Mouse (Mus musculus): ENCODE measurements around the gene Dysf.

Gene Dysf

DNA sequence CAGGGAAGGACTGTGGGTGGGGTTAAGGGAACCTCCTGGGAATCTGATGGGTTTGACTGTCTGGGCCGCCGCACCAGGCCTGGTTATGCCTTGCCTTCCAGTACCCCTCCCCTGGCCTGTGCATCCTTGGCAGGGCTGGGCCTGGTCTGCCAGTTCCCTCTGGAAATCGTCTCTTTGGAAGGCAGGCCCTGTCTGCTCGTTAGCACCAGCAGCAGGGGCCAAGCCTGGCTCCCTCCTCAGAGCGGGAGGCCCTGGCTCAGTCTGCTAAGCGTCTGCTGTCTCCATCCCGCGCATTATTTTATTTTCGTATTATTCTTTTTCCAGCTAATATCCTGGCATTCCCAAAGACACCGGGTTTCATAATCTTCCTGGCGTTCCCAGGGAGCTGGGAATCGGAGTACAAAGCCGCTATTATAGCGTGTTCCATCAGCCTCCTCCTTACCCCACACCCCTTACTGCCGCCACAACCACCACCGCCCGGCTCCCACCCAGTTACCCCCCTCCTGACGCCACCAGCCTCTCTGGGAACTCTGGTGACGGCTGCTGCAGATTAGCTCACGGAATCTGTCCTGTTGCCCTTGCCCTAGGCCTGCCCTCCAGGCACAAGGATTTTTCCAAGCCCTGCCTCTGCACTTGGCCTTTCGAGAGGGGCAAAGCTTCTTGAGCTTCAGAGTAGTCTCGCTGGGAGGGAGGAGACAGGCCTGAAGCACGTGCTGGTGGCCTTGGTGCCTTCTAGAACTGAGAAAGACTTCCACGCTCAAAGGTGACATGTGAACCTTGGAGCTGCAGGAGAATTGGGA, 111.5 kb downstream of the Dysf start:
- DNase-seq: no peak

DNA sequence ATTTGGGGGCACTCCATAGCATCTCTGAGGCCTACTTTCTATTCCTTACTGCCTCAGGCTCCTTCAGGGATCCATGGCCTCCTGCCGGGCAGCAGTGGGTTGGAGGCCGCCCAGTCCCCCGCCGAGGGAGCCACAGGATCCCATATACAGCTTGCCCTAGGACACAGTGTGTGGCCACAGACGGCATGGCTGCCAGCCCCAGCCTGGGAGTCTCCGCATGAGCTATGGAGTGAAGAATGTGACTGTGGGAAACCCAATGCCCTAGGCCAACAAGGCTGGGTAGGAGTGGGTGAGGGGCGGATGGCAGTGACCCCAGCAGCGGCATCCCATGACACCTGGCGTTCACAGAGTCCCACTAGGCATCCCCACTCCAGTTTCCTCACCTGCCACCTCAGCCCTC, 116.2 kb downstream of the Dysf start:
- DNase-seq: no peak

DNA sequence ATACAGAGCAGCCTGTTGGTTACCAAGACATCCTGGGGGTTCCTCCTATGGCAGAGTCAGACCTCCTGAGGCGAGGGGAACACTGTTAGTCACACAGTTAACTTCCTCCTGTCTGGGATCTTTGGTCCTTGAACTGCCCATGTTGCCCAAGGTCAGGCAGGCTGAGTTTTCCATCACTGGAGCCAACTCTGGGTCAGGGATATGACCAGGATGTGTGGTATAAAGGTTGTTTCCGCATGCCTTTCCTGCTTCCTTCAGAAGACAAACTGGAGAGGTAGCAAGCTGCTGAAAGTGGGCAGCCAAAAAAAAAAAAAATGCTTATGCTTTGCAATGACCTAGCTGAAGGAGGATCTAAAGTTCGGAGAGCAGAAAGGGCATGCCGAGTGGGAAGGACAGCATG, 116.7 kb downstream of the Dysf start:
- DNase-seq: no peak

DNA sequence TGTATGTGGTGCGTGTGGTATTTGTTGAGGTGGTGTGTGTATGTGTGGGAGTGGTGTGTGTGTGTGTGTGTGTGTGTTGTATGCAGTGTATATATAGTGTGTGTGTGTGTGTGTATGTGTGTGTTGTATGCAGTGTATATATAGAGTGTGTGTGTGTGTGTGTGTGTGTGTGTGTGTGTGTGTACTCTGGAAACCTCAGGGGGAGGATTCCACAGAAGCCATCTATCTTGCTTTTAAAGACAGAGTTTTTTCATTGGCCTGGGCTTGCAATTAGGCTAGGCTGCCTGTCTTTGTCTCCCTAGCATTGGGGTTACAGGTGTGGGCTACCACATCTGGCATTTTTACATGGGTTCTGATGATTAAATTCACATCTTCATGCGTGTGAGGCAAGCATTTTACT, 119.8 kb downstream of the Dysf start:
- no peak for DNase-seq

DNA sequence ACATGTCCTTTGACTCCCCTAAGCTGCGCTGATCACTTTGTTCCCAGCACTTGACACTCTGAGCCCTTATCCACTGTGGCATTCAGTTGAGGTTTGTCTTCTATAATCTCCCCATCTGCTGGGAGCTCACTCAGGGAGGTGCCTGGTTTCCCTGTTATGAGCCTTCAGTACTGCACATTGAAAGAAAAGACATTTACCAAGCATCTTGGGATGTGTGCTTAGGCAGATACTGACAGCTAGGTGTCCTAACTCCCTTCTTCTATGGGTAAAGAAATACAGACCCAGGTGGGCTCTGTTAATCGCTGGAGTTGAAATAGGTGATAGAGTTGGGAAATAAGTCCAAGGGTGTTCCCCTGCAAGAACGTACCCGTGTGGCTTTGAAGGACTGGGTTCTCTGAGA, 122.5 kb downstream of the Dysf start:
- no peak for DNase-seq

DNA sequence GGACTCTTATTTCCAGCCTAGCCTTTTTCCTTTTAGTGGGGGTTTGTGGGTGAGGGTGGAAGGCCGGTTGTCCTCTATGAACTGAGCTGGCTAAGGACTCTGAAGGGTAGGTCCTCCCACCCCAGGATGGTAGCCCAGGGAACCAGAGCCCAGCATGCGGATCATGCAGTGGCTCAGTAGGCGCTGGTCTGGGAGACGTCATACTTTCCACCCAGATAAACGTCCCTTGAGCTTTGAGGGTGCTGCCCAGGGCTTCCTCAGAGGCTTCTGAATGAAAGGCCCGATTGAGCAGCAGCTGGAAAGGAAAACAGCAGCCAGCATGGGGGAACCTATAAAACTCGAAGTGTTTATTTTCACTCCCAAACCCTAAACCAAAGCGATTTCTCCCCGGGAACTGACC, 123.1 kb downstream of the Dysf start:
- no peak for DNase-seq

DNA sequence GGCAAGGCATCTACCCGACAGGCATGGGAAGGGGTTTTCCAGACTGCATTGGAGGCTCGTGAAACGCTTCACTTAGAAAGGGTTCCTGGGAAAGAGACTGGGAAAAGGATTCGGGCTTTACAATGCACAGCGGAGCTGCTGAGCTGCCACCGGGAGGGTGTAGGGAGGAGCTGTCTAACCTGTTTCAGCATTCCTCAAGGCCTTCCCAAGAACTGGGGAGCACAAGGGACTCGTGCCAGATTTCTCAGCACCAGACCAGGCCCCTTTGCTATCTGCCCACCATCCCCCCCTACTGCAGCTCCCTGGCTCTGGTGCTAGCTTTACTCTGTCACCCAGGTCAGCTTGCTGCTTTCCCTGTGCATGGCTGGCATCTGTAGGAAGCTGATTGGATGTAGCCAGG, 124.7 kb downstream of the Dysf start:
- no peak for DNase-seq

DNA sequence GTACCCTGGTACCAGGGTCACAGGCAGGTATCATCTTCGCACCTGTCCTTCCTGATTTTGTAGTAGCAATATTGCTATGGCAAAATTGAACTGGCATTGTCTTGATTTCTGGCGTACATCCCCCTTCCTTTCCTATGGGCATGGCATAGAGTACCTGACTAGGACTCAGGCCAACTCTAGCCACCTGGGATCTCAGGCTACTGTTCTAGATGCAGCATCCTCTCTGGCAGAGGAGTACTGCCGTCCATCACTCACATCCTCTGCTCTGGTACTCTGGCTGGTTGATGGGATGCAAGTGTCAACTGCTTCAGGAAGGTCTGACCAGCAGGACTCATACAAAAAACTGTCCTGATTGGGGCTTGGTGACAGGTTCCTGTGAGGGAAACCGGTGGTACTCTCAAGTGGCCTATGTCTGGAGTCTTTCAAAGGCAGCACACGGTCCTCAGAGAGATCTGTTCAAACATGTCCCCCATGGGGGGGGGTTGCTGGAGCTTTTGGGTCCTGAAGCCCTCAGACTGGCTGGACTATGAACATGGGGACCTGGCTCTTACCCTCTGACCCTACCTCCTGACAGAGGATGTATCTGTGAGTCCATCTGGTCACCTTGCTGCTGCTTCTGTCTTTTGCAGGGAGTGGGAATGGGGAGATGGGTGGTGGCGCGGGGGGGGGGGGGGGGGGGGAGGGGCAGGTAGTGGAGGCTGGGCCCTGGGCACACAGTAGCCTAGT, 125.8 kb downstream of the Dysf start:
- no peak for DNase-seq

DNA sequence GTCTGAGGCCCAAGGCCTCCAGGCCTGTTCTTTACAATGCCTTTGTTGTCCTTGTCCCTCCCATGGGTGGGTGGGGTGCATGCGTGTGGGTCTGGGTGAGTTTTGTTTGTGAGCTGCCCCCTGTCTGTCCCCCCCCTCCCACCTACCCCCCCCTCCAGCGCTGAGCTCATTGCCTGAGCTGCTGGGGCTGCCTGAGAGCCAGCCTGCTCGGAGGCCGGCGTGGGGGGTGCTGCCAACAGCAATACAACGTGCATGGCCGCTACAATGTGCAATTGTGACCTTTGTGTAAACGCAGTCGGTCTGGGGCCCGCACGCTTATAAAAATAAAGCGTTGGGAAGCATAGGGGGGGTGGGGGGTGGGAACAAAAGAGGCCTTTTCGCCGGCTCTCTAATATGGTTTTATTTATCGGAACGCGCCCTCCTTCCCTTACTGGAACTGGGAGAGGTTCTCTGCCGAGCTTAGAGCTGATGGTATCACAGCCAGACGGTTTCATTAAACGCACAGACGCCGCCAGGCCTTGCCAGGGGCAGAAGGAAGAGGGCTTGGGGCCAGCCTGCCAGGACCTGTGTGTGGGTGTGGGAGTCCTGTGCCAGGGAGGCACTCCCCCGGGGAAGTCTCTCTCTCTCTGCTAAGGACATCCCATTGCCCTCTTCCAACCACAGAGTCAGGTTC, 126.5 kb downstream of the Dysf start:
- DNase-seq: peak; percentile 38 to 43

DNA sequence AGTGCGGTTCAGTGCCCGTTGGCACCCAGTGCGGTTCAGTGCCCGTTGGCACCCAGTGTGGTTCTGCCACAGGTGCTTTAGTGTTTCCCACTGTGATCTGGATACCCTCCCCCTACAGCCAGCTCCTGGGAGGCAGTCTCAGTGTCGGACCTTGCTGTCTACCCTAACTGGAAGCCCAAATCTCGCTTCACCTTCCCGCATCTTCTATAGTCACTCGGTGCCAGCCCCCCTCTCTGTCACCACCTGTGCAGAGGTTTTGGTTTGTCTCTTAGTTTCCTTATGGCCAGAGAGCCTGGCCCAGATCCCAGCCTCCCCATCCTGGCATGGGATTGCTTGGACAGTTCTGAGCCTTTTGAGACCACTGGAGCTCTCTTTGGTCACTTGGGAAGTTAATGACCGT, 127.3 kb downstream of the Dysf start:
- DNase-seq: no peak

DNA sequence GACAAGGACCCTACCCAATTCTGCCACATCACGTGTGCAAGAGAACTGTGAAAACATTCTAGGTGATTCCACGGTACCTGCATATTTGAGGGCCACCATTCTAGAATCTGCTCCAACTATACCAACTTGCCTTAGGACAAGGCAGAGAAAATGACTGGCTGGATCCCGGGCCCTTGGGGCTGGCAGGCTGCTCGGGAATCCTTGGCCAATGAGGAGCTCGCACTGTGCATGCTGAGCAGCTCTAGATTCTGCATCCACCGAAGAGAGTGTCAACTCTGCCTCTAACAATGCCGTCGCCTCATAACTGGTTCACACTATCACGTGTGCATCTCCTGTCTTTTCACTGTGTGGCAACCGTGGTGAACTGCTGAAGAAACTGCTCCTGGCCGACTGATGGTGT, 128.0 kb downstream of the Dysf start:
- no peak for DNase-seq

DNA sequence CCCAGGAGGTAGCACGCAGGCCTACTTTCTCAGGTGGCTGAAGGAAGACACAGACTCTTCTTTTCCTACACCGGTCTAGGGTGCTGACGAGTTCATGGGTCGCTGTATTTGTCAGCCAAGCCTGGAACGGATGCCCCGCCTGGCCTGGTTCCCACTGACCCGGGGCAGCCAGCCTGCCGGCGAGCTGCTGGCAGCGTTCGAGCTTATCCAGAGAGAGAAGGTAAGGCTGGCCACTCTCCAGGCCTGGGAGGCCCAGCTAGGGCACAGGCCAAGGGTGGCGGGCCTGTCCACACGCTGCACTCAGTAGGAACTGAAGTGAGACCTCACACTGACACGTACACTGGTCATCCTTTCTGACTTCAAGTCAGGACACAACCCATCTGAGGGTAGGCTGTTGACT, 131.5 kb downstream of the Dysf start:
- DNase-seq: peak; percentile 17 to 24

DNA sequence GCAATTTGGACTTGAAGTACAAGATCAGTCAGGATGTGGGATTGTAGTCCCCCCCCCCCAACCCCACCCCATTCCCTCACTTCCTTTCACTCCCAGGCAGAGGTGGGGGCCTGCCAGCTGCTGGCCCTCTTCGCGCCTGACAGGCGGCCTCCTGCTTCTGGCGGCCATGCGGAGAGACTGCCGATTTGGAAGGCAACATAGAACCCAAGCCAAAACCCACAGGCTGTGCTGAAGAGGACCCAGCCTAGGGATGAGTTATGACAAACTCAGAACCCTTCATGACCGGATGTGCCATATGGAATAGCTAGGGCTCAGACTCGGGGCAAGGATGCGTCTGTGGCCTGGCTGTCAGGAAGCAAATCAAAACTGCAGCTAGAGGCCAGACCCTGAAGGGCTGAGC, 134.1 kb downstream of the Dysf start:
- no peak for DNase-seq

DNA sequence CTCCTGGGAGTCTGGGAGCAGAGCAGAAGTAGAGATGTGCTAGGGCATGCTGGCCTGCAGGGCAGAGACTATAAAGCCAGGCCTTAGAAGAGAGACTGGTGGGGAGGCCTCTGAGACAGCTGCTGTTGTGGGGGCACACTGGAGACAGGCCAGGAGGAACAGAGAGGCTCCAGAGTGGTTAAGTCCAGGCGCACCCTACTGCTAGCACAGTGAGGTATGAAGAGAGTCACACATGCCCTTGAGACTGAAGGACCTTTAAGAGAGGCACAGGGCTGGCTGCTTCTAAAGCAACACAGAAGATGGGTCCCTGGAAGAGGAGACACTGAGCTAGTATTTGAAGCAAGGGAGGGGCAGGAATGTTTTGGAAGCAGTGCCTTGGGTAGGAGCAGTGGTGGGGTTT, 134.9 kb downstream of the Dysf start:
- peak in 1 of 2 experiments; percentile 11 for DNase-seq

DNA sequence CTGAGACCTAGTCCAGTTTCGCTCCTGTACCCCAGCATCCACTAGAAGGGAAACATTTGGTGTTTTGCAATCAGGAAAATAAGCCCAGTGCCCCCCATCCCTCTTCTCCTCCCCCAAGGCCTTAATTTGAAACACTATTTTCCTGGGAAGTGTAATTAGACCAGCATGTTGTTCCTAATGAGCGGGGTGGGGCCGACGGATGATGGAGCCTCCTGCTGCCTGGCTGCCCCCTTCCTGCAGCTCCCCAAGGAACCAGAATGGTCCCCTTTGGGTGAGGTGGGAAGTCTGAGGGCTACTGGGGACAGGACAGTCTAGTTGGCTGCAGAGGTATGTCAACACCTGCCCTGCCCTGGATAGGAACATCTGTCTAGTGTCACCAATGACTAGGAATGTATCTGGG, 136.0 kb downstream of the Dysf start:
- no peak for DNase-seq

DNA sequence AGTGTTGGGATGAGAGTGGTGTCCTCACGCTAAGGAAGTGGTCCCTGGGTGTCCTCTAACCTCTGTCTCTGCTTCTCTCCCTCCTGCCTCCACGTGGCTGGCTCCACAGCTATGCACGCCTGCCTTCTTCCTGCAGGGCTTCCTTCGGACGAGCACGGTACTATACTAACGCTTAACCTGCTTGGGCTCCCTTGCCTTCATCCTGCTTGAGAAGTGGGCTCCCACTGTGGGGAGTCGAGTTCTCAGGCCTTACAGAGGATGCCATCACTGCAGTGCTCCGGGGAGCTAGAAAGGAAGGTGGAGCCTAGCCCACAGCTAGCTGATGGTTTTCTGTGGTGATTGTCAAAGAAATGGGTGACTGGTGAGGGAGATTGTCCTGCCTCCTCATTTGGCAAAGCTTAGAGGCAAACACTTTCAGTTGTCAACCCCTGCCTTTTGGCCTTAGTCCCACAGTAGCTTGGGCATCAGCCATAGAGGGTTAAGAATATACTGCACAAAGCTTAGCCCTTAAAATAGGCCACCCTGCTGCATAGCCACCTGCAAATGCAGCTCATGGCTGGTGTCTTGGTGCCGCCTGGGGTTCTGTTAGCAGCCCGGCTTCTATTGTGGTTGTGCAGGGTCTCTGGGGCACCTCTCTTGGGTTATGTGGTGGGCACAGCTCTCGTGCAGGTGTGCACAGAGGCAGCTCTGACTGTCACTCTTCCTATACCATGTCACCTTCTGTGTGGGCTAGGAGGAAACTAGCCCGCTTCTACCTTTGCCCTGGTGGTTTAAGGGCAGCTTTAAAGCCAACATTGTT, 139.0 kb downstream of the Dysf start:
- no peak for DNase-seq

DNA sequence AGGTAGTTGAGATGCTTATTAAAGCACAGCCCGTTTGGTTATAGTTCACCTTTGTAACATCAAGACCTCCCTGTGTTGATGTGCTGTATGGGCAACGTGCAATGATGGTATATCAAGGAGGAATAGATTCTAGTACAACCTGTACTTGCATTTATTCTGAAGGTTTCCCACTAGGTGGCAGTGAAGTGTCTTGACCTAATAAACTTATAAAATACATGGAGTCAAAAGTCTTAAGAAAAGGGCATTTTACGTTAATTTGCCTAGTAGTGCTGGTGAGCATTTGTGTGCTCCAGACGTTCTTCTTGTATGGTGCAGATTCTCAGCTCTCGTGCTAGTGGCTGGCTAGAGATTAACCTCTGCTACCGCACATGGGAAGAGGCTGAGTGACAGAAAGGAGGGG, 140.1 kb downstream of the Dysf start:
- DNase-seq: no peak

DNA sequence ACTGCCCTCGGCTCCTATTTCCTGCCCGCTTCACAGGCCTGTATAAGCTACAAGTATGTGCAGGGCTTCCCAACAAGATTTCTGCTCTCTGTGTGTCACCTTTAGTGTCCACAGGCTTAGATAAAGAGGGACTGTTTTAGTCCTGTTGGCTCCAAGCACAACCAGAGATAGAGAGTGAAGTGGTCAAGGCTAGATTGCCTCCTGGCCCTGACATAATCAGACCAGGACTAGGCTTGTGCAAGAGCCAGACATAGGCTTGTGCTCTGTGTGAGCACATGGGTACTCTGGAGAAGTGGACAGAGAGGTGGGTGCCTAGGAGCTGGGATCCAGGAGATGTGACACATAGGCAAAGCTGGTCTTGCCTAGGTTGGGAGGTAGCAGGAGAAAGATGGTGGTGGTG, 146.1 kb downstream of the Dysf start:
- DNase-seq: no peak

DNA sequence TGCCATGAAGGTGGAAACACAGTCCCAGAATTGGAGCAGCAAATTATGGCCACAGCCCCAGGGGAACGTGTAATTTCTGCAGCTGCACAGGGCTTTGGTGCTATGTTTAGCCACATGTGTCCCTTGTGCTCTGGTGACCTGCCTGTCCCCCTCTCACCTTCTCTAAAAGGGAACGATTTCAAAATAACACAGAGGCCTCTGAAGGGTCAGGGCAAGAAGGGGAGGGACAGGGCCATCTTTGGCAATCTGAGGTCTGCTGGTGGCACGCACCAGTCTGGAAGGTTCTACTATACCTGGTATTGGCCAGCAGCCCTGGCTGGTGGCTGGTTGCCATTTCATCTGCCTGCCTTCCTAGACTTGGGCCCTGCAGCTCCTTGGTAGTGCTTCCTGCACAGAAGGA, 147.4 kb downstream of the Dysf start:
- no peak for DNase-seq

DNA sequence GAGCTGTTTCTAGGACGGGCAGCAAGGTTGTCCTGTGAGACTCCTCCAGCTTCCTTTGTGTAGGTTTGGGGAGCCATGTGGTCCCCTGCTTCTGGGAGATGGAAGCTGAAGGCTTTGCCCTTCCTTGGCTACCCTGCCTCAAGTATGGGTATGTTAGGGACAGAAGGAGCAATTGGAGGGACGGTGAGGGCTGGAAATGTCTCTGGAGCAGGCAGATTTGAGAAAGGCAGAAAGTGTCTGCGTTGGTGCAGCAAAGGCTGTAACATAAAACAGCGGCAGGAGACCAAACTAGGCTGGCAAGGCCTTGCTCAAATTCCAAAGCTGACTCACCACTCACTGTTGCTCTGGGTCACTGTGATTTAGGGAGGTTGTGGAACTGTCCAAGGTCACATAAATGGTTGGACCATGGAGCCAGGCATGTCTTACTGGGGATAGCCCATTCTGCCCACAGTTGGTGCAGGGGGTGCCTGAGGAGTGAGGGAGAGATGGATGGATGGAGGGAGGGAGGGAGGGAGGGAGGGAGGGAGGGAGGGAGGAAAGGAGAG, 148.2 kb downstream of the Dysf start:
- DNase-seq: no peak

DNA sequence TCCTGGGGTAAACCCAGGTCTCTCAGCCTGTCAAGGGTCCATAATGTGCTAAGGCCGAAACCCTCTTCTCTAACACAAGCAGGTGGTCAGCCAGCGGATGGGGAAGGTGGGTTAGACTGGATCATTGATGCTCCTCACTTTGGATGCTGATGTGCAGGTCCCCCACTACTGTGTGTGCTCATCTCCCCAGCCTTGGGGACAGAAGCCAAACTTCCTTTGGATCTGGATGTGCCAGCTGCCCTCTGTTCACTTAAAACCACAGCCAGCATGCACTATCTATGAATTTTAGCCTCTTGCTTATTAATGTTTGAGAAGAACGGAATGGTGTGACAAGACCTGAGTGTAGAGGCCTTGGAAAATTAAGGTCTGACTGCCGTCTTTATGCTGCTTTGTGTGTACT, 150.7 kb downstream of the Dysf start:
- DNase-seq: no peak

DNA sequence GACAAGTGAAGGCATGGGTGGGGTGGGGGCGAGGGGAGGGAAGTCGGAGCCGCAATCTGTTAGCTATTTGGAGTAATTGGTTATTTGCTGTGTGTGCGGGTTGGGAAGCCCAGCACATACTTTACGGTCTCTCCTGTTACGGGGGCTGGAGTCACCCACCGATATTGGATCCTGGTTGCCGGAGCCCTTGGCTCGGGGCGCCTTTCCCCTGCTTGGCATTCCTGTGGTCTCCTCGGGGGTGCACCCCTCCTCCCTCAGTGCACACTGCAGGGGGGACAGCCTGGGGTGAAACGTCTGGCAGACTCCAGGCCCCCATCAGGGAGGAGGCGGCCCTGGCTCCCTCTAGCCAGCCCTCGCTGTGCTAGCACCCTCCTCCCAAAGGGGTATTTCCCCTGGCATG, 159.2 kb downstream of the Dysf start:
- DNase-seq: no peak

DNA sequence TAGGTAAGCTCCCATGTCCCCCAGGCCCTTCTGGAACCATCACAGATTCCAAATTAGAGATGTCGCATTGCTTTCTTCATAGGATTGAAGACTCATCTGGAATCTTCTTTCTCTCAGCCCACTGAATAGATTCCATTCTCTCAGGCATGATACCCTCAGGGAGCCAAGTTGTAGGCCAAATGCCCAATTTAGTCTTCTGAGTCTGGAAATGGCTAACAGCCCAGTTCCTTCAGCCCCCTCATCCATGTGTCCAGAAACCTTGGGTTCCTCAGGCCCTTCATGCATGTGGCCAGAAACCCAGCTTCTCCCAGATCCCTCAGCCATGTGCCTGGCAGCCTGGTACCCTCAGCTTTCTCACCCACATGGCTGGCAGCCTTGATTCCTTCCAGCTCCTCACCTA, 160.2 kb downstream of the Dysf start:
- DNase-seq: no peak
